Mouse (Mus musculus): Measurements from ENCODE around the gene Dlg3. TPM values are rescaled to one million over a fixed set of nuclear protein-coding genes. Genes with fewer than 3 reads are reported as not detected.

Gene Dlg3
- total and polyA plus RNA-seq, 3 experiments: 2.4 to 2.8 TPM; not detected in 1

- H3K9ac ChIP-seq (ENCODE audit: control insufficient read depth, low read depth, low read length, poor library complexity, severe bottlenecking): no peak overlapping the region
- TF ChIP-seq MYB (IDR thresholded peaks at IDR 0.05; ENCODE audit: low read depth, low read length): no peak
- TF ChIP-seq ZNF384 (IDR thresholded peaks at IDR 0.05; ENCODE audit: low read depth, low read length): no peak
- TF ChIP-seq CHD2 (IDR thresholded peaks at IDR 0.05; ENCODE audit: low read length): no peak
- no peak for TF ChIP-seq RCOR1 (IDR thresholded peaks at IDR 0.05; ENCODE audit: low read depth, low read length)
- TF ChIP-seq JUND (IDR thresholded peaks at IDR 0.05; ENCODE audit: low read depth, low read length): no peak
- TF ChIP-seq GABPA (IDR thresholded peaks at IDR 0.05; ENCODE audit: low read depth, low read length): no peak
- no peak for TF ChIP-seq POLR2A (IDR thresholded peaks at IDR 0.05; ENCODE audit: control insufficient read depth in 1 of 2, insufficient read depth in 1 of 2, low read depth in 1 of 2, low read length in 2 of 2, poor library complexity in 1 of 2)
- no peak for TF ChIP-seq UBTF (IDR thresholded peaks at IDR 0.05; ENCODE audit: borderline replicate concordance, insufficient read depth, low read depth, low read length)
- H3K4me1 ChIP-seq (ENCODE audit: control insufficient read depth in 1 of 2, insufficient read depth in 2 of 2, low read length in 2 of 2): no peaks in the 10 kb centered on the region
- H3K4me3 ChIP-seq (ENCODE audit: control insufficient read depth in 1 of 2, insufficient read depth in 1 of 2, low read depth in 2 of 2, low read length in 2 of 2): no peak overlapping the region
- no peaks in the 10 kb centered on the region for H3K9me3 ChIP-seq (replicated peaks; ENCODE audit: insufficient read depth, low read length)
- no peak for DNase-seq (ENCODE audit: low read depth, low spot score)
- no peaks in the 10 kb centered on the region for H3K79me2 ChIP-seq (ENCODE audit: control insufficient read depth, insufficient read depth, low read length, poor library complexity)
- H3K27me3 ChIP-seq (ENCODE audit: control insufficient read depth in 1 of 2, insufficient read depth in 2 of 2, low read length in 2 of 2): no peaks in the 10 kb centered on the region
- H3K27ac ChIP-seq (ENCODE audit: control insufficient read depth, low read depth, low read length): no peak overlapping the region
- no peaks in the 10 kb centered on the region for H3K36me3 ChIP-seq (ENCODE audit: control insufficient read depth in 1 of 2, insufficient read depth in 2 of 2, low read length in 2 of 2)
These were observed 28.7 kb downstream of the Dlg3 start for GRCm38 (mm10) chrX:100796041-100796740.

- Histone ChIP-seq H3K4me1 (ENCODE audit: control insufficient read depth in 1 of 2, insufficient read depth in 2 of 2, low read length in 2 of 2) (no peaks in the 10 kb centered on the region), H3K27me3 (ENCODE audit: control insufficient read depth in 1 of 2, insufficient read depth in 2 of 2, low read length in 2 of 2) (no peaks in the 10 kb centered on the region)
- TF ChIP-seq NELFE (IDR thresholded peaks at IDR 0.05; ENCODE audit: low read depth, low read length) (no peak), NRF1 (IDR thresholded peaks at IDR 0.05; ENCODE audit: insufficient read depth, low read depth, low read length, poor library complexity, severe bottlenecking) (no peak), USF1 (IDR thresholded peaks at IDR 0.05; ENCODE audit: low read depth, low read length) (no peak), JUND (IDR thresholded peaks at IDR 0.05; ENCODE audit: low read depth, low read length) (no peak), RCOR1 (IDR thresholded peaks at IDR 0.05; ENCODE audit: low read depth, low read length) (no peak), BHLHE40 (IDR thresholded peaks at IDR 0.05; ENCODE audit: borderline replicate concordance, low read depth, low read length) (no peak), ZKSCAN1 (IDR thresholded peaks at IDR 0.05; ENCODE audit: low read depth, low read length) (no peak), ZC3H11A (IDR thresholded peaks at IDR 0.05; ENCODE audit: low read depth, low read length) (no peak), CHD2 (IDR thresholded peaks at IDR 0.05; ENCODE audit: low read length) (no peak), POLR2AphosphoS5 (IDR thresholded peaks at IDR 0.05; ENCODE audit: borderline replicate concordance, low read depth, low read length) (no peak), TAL1 (IDR thresholded peaks at IDR 0.05; ENCODE audit: low read length) (no peak), UBTF (IDR thresholded peaks at IDR 0.05; ENCODE audit: borderline replicate concordance, insufficient read depth, low read depth, low read length) (no peak), POLR2A (IDR thresholded peaks at IDR 0.05; ENCODE audit: control insufficient read depth in 1 of 2, insufficient read depth in 1 of 2, low read depth in 1 of 2, low read length in 2 of 2, poor library complexity in 1 of 2) (no peak), MAX (IDR thresholded peaks at IDR 0.05; ENCODE audit: low read length) (no peak)
These were observed 29.2 kb downstream of the Dlg3 start for GRCm38 (mm10) chrX:100796741-100797090.

More at GRCm38 (mm10) chrX:100796741-100797090, 29.2 kb downstream of the Dlg3 start:
- Histone ChIP-seq H3K36me3 (ENCODE audit: control insufficient read depth in 1 of 2, insufficient read depth in 2 of 2, low read length in 2 of 2) (no peaks in the 10 kb centered on the region), H3K27ac (ENCODE audit: control insufficient read depth, low read depth, low read length) (no peak overlapping the region), H3K9ac (ENCODE audit: control insufficient read depth, low read depth, low read length, poor library complexity, severe bottlenecking) (no peak overlapping the region), H3K4me3 (ENCODE audit: control insufficient read depth in 1 of 2, insufficient read depth in 1 of 2, low read depth in 2 of 2, low read length in 2 of 2) (no peak overlapping the region), H3K9me3 (replicated peaks; ENCODE audit: insufficient read depth, low read length) (no peaks in the 10 kb centered on the region), H3K79me2 (ENCODE audit: control insufficient read depth, insufficient read depth, low read length, poor library complexity) (no peaks in the 10 kb centered on the region)
- no peak for DNase-seq (ENCODE audit: low read depth, low spot score)

Measured in MEL (cell line).